Mouse (Mus musculus): ENCODE data around the gene Dennd1a. TPM values are rescaled to one million over a fixed set of nuclear protein-coding genes. Genes with fewer than 3 reads are reported as not detected.

Gene Dennd1a
- total RNA-seq, 2 experiments from 2014 or later, result 21.9 to 25.0 TPM

DNA sequence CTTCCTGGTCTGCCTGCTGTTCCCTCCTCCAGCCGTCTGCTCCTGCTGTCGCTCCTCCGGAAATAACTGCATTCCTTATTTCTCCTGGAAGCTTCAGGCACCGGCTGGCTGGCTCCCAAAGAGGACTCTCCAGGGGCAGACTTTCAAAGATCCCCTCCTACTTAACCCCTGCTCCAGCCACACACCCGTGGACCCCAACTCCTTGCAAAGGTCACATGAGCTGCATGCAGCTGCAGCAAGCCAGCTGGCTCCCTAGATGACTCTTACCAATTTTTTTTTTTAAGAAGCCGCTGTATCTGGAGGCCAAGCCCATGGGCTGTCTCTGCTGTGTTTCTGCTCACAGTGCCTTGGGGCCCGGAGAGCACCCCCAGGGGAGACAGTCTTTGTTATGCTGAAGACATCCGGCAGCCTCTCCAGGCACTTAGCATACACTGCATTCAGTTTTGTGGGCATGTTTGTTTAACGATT, 520.1 kb downstream of the Dennd1a start:
- intact Hi-C loops (cut with DNase I), result no loop called here
- DNase-seq, result peak; percentile 58 to 77

DNA sequence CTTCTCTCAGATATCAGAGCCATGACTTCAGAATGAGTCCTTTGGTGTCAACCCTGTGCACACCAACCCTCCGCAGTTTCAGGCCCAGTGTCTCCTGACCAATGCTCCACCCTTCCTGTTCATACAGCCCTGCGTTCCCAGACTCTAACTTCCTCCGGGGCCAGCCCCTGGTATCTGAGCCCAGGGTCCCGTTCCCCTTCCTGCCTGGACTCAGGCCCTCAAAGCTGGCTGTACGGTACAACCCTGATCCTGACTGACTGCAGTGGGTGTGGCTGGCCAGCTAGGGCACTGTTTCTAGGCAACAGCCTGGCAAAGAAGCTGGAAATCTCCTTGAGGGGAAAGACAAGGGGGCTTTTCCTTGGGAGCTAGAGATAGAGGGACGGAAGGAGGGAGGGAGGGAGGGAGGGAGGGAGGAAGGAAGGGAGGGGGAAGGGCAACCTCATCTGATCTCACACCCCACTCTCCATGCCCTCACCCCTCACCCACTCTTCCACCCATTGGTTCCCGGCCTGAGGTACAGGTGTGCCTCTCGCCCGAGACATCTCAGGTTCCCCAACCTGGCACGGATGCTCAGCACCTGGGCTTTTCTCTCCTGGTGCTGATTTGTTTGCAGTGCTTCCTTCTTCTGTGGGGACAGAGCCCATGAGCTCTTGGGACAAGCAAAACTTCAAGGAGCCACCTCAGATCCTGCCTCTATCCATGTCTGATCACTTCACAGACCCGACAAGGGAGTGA, 521.0 kb downstream of the Dennd1a start:
- intact Hi-C loops (cut with DNase I), result no loop called here

DNA sequence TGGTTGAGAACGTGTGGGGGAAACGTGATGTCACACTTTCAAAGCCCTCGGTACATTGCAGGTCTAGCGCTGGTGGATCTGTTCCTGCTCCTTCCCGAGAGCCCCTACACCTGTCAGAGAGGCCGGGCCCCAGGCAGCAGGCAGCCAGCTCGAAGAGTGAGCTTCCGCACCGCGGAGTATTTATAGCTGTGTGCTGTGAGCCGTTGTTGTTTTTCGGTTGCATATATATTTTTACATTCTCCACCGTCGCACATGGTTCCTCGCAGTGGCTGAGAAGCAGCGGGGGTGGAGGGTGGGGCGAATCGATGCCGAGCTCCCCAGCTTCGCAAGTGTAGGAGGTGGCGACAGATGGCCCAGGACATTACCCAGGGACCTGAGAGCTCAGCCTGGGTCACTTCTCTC, 522.1 kb downstream of the Dennd1a start:
- intact Hi-C loops (cut with DNase I), result no loop called here
- no peak for DNase-seq

More for the DNA sequence above, 521.0 kb downstream of the Dennd1a start:
- no peak for DNase-seq

DNA sequence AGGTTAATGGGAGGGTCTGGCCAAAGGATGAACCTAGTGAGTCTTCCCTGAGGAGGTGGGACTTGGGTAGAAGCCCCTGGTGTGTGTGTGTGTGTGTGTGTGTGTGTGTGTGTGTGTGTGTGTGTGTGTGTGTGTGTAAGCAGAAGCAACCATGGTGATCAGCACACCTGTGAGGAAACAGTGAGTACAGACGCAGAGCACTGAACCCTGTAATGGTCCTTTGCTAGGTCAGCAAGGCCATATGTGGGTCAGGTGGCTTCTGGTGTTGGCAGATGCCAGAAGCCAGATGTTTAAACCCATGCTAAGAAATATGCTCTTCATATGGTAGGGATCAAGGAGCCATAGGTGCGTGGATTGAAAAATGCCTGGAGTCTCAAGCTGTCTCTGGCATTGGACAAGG, 522.7 kb downstream of the Dennd1a start:
- intact Hi-C loops (cut with DNase I), result no loop called here

DNA sequence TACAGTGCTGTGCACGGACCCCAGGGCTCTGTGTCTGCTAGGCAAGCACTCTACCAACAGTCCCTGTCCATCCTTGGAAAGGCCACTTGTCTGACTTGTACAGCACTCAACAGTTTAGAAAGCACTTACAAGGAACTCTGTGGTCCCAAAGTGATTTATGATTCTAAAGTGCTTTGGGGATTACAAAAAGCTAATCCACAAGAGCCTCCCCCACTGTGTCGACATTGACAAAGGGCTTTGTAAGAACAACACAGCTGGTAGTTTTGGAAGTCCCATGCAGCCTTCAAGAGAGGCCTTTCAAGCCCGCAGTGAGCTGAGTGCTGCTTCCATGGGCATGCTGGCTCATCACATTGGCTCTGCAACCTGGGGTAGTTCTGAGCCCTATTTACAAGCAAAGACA, 523.6 kb downstream of the Dennd1a start:
- intact Hi-C loops (cut with DNase I), result no loop called here
- no peak for DNase-seq

More for the DNA sequence above, 522.7 kb downstream of the Dennd1a start:
- DNase-seq, result no peak

DNA sequence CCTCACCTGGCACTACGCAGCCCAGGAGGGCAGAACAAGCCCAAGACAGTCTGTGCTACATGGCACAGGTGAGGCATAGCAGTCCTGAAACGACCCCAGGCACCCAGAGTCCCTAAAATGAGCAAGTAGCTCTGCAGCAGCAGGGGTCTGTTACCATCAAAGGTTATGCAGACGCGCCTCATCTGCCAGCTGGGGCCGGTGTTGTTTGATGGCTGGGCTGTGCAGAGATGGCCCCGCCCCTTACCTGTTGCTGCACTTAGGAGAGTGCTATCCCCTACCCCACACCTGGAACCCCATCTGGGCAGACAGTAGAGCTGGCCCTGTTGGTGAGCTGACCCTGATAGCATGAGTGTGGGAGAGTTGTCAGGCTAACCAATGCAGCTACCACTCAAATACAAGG, 526.6 kb downstream of the Dennd1a start:
- no peak for DNase-seq
- intact Hi-C loops (cut with DNase I), result no loop called here

DNA sequence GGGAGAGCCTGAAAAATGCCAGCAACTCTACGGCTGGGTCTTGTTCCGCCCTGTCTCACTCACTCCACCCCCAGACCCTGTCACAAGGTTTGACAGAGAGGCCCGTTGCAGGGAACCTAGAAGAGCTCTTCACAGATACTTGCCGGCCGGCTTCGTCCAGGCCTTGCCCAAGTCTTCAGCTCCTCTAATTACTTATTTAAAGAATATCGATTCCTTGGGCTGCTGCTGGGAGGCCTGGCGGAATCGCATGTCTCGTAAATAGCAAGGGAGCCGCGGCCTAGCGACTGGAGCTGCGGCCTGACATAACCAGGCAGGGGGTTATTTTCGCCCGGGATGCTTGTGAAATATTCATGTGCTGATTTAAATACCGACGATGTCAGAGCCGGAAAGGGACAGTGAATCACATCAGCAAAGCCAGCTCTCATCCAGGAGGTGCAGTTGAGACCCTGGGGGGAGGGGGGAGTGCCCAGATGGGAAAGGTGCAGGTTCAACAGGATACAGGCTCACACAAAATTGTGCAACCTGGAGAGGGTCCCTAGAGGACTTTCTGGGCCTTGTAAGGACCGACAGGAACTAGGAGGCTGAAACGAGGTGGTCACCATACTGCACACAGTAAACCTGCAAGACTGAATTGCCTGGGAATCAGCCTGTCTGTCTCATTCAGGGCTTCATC, 528.7 kb downstream of the Dennd1a start:
- no peak for DNase-seq

DNA sequence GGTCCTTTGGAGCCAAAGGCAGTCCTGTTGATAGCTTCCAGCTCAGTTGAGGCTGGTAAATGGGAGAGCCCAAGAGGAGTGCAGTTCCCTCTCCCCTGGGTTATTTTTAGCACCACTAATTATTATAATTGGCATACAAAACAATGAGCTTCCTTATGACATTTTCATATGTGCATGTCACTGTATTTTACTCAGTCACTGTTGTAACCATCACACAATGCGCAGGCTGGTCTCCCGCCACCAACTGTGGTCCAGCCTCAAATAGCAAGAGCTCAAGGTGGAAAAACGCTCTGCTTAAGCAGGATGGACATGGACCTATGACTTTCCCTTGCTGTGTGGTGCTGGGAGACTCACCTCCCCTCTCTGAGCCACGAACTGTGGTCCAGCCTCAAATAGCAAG, 529.4 kb downstream of the Dennd1a start:
- intact Hi-C loops (cut with DNase I), result no loop called here
- no peak for DNase-seq

More for the DNA sequence above, 528.7 kb downstream of the Dennd1a start:
- intact Hi-C loops (cut with DNase I), result no loop called here

DNA sequence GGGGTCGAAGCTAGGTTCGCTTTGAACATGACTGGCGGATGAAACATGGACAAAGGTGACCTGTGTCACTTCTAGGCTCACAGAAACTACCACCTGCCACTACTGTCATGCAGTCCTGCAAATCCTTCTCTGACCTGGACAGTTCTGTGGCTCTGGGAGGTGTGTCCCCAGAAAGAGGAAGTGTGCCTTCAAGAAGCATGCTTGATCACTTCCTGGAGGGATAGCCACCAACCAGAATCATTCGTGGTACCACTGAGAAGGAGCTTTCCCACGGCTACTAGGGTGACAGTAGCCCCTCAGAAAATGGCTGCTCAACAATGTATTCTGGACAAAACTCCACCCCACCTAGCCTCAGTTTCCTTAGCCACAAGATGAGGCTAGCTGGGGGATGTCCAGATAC, 530.2 kb downstream of the Dennd1a start:
- DNase-seq, result no peak
- intact Hi-C loops (cut with DNase I), result no loop called here

DNA sequence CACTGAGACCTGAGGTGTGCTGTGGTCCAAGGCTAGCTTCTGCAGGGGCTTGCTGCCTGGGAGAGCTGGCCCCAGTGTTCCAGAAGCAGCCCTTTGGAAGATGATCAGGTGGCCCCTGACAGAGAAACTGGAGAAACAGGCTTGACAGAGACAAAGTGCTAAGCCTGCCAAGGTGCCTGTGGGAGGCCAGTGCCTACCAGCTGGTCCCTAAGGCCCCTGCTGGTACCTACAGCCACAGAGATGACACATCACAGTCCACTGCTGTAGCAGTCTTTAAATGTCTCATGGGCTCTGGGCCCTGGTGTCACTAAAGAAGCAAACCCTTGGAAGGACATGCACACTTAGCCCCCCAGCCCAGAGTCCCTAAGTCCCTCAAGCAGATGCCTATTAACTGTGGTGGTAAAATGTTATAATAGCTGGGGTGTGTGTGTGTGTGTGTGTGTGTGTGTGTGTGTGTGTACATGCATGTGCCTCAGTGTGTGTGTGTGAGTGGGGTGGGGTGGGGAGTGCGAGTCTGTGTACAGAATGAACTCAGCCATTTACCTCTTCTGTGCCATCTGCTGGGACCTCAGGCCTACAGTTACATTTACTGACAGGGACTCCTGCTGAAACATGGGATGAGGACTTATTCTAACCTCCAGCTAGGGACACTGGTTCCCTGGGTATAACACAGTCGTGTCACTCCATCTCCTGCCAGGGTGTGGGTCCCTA, 530.8 kb downstream of the Dennd1a start:
- intact Hi-C loops (cut with DNase I), result no loop called here
- DNase-seq, result no peak

DNA sequence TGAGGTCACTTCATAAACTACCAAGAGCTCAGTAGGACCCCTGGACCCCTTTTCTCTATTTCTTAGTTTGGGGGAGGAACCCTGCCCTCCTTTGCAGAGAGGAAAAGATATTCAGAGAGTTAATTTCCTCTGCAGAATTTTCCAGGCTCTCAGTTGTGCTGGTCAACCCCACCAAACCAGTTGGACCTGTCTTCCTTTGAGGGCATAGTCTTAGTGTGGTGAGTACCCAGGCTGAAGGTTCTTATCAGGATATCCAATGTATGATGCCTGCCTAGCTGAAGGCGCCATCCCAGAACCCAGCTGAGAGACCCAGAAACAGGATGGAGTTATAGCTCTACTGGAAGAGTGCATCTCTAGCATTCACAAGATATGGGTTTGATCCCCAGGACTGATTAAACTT, 536.1 kb downstream of the Dennd1a start:
- no peak for DNase-seq
- intact Hi-C loops (cut with DNase I), result no loop called here

DNA sequence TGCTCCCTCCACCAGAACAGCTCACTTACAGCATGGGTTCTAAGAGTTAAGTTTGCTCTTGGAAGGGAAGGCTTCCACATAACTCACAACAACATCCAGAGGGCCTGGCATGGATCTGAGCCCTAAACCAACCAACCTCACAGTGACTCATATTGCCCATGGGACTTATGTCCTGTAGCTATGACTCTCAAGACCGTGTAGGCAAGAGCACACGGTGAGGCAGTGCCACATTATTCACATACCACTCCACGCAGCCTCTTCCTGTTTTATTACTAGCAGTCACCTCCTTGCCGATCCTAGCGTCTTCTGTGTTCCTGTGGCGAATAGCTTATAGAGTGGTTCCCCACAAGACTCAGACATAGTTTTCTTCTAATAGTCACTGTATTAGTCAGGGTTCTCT, 537.9 kb downstream of the Dennd1a start:
- intact Hi-C loops (cut with DNase I), result no loop called here
- no peak for DNase-seq

Small RNA genes lying within 50 kb of the gene (microRNA-seq; reads per million reads assigned to microRNA genes)
- 0 reads per million in 2 experiments for gene Gm44455

Other genes with a start within 250 kb of the Dennd1a start
- gene Lhx2, start 51.9 kb upstream of the Dennd1a start, total RNA-seq (2021), result under 1 TPM in 1 of 2 experiments, not detected in 1; 0.07 TPM
- 1 to 10 TPM; 7.9 to 9.1 TPM for gene Nek6, start 224.3 kb upstream of the Dennd1a start, total RNA-seq (2021)

Measured in heart, postnatal 14 days (tissue).